Mouse (Mus musculus): ENCODE measurements around the gene Cdrt4. TPM values are rescaled to one million over a fixed set of nuclear protein-coding genes. Genes with fewer than 3 reads are reported as not detected.

Gene Cdrt4
- total and polyA plus RNA-seq, 3 experiments, result not detected

- Histone ChIP-seq H3K4me2 (ENCODE audit: insufficient read depth, low read depth, poor library complexity, severe bottlenecking) (no peak overlapping the region), H3K9me3 (replicated peaks; ENCODE audit: low read length) (no peaks in the 10 kb centered on the region), H3K4me3 (replicated peaks in 1 of 3; ENCODE audit: low read depth in 2 of 3, low read length in 2 of 3, poor library complexity in 1 of 3) (no peak overlapping the region), H3K27ac (ENCODE audit: insufficient read depth, low read depth) (no peak overlapping the region), H3K9ac (ENCODE audit: insufficient read depth, low read depth) (no peak overlapping the region), H3K27me3 (replicated peaks) (no peaks in the 10 kb centered on the region), H3K79me2 (replicated peaks; ENCODE audit: control insufficient read depth, extremely low read depth, insufficient read depth, poor library complexity, severe bottlenecking) (no peaks in the 10 kb centered on the region), H3K4me1 (ENCODE audit: control insufficient read depth in 1 of 2, insufficient read depth in 2 of 2) (peaks cover 0 to 13% of the 10 kb centered on the region in 2 experiments; a peak in 3 of 4 replicates), H3K36me3 (replicated peaks in 1 of 2; ENCODE audit: control insufficient read depth in 1 of 2, insufficient read depth in 1 of 2, low read length in 1 of 2) (no peaks in the 10 kb centered on the region)
- no peak for DNase-seq (ENCODE audit: extremely low read depth)
- TF ChIP-seq MYC (IDR thresholded peaks at IDR 0.05; ENCODE audit: low read depth, low read length), result no peak
- dilution Hi-C loops (cut with MboI; ENCODE audit: extremely low pct_ligation_motif_present, extremely low pct_unique_long_range_greater_than_20kb, low sequenced_read_pairs), result no loop called here
- in situ Hi-C loops (cut with MboI; ENCODE audit: low pct_ligation_motif_present, low pct_unique_long_range_greater_than_20kb, low sequenced_read_pairs), result no loop called here
These were observed 46.2 kb downstream of the Cdrt4 start for GRCm38 (mm10) chr11:62997039-62997717.

- in situ Hi-C loops (cut with MboI; ENCODE audit: low pct_ligation_motif_present, low pct_unique_long_range_greater_than_20kb, low sequenced_read_pairs), result no loop called here
- H3K36me3 ChIP-seq (replicated peaks in 1 of 2; ENCODE audit: control insufficient read depth in 1 of 2, insufficient read depth in 1 of 2, low read length in 1 of 2), result no peaks in the 10 kb centered on the region
- H3K79me2 ChIP-seq (replicated peaks; ENCODE audit: control insufficient read depth, extremely low read depth, insufficient read depth, poor library complexity, severe bottlenecking), result no peaks in the 10 kb centered on the region
- peaks cover 0 to 13% of the 10 kb centered on the region in 2 experiments; a peak in 3 of 4 replicates for H3K4me1 ChIP-seq (ENCODE audit: control insufficient read depth in 1 of 2, insufficient read depth in 2 of 2)
- H3K27ac ChIP-seq (ENCODE audit: insufficient read depth, low read depth), result no peak overlapping the region
- no peaks in the 10 kb centered on the region for H3K27me3 ChIP-seq (replicated peaks)
- no peak overlapping the region for H3K4me3 ChIP-seq (replicated peaks in 1 of 3; ENCODE audit: low read depth in 2 of 3, low read length in 2 of 3, poor library complexity in 1 of 3)
- no peak overlapping the region for H3K9ac ChIP-seq (ENCODE audit: insufficient read depth, low read depth)
- DNase-seq (ENCODE audit: extremely low read depth), result no peak
- no peak for TF ChIP-seq RAD21 (IDR thresholded peaks at IDR 0.05; ENCODE audit: low read depth, low read length)
- no peak overlapping the region for H3K4me2 ChIP-seq (ENCODE audit: insufficient read depth, low read depth, poor library complexity, severe bottlenecking)
- dilution Hi-C loops (cut with MboI; ENCODE audit: extremely low pct_ligation_motif_present, extremely low pct_unique_long_range_greater_than_20kb, low sequenced_read_pairs), result no loop called here
- H3K9me3 ChIP-seq (replicated peaks; ENCODE audit: low read length), result no peaks in the 10 kb centered on the region
These were observed 46.8 kb downstream of the Cdrt4 start for GRCm38 (mm10) chr11:62997718-62998281.

- no peak overlapping the region for H3K4me2 ChIP-seq (ENCODE audit: insufficient read depth, low read depth, poor library complexity, severe bottlenecking)
- no peaks in the 10 kb centered on the region for H3K27me3 ChIP-seq (replicated peaks)
- no peaks in the 10 kb centered on the region for H3K9me3 ChIP-seq (replicated peaks; ENCODE audit: low read length)
- no peak overlapping the region for H3K4me3 ChIP-seq (replicated peaks in 1 of 3; ENCODE audit: low read depth in 2 of 3, low read length in 2 of 3, poor library complexity in 1 of 3)
- no peak for DNase-seq (ENCODE audit: extremely low read depth)
- H3K27ac ChIP-seq (ENCODE audit: insufficient read depth, low read depth), result no peak overlapping the region
- peaks cover 0 to 20% of the 10 kb centered on the region in 2 experiments; a peak in 3 of 4 replicates for H3K4me1 ChIP-seq (ENCODE audit: control insufficient read depth in 1 of 2, insufficient read depth in 2 of 2)
- no peaks in the 10 kb centered on the region for H3K79me2 ChIP-seq (replicated peaks; ENCODE audit: control insufficient read depth, extremely low read depth, insufficient read depth, poor library complexity, severe bottlenecking)
- in situ Hi-C loops (cut with MboI; ENCODE audit: low pct_ligation_motif_present, low pct_unique_long_range_greater_than_20kb, low sequenced_read_pairs) (no loop called here), dilution Hi-C loops (cut with MboI; ENCODE audit: extremely low pct_ligation_motif_present, extremely low pct_unique_long_range_greater_than_20kb, low sequenced_read_pairs) (no loop called here)
- H3K36me3 ChIP-seq (replicated peaks in 1 of 2; ENCODE audit: control insufficient read depth in 1 of 2, insufficient read depth in 1 of 2, low read length in 1 of 2), result no peaks in the 10 kb centered on the region
- H3K9ac ChIP-seq (ENCODE audit: insufficient read depth, low read depth), result no peak overlapping the region
- 0 out of 2 replicates have a peak, but pooled peaks have one; percentile 27 for TF ChIP-seq MAFK (IDR thresholded peaks at IDR 0.05; ENCODE audit: insufficient replicate concordance, low read length)
- no peak for TF ChIP-seq JUND (conservative IDR thresholded peaks at IDR 0.05; ENCODE audit: low read depth, low read length)
These were observed 49.1 kb downstream of the Cdrt4 start for GRCm38 (mm10) chr11:63000126-63000525.

GRCm38 (mm10) chr11:63004617-63005016 is 53.6 kb downstream of the Cdrt4 start:
- Histone ChIP-seq H3K27me3 (replicated peaks) (no peaks in the 10 kb centered on the region), H3K79me2 (replicated peaks; ENCODE audit: control insufficient read depth, extremely low read depth, insufficient read depth, poor library complexity, severe bottlenecking) (no peaks in the 10 kb centered on the region), H3K4me2 (ENCODE audit: insufficient read depth, low read depth, poor library complexity, severe bottlenecking) (no peak overlapping the region), H3K36me3 (replicated peaks in 1 of 2; ENCODE audit: control insufficient read depth in 1 of 2, insufficient read depth in 1 of 2, low read length in 1 of 2) (no peaks in the 10 kb centered on the region), H3K4me1 (ENCODE audit: control insufficient read depth in 1 of 2, insufficient read depth in 2 of 2) (peaks cover 0 to 7% of the 10 kb centered on the region in 2 experiments; a peak in 1 of 4 replicates), H3K4me3 (replicated peaks in 1 of 3; ENCODE audit: low read depth in 2 of 3, low read length in 2 of 3, poor library complexity in 1 of 3) (no peak overlapping the region), H3K9me3 (replicated peaks; ENCODE audit: low read length) (no peaks in the 10 kb centered on the region), H3K27ac (ENCODE audit: insufficient read depth, low read depth) (no peak overlapping the region), H3K9ac (ENCODE audit: insufficient read depth, low read depth) (no peak overlapping the region)
- no peak for TF ChIP-seq ETS1 (conservative IDR thresholded peaks at IDR 0.05; ENCODE audit: low read depth, low read length)
- no peak for TF ChIP-seq UBTF (IDR thresholded peaks at IDR 0.05; ENCODE audit: low read depth, low read length)
- no peak for TF ChIP-seq ZKSCAN1 (IDR thresholded peaks at IDR 0.05; ENCODE audit: borderline replicate concordance, low read depth, low read length)
- TF ChIP-seq NRF1 (IDR thresholded peaks at IDR 0.05; ENCODE audit: low read depth, low read length), result no peak
- TF ChIP-seq GABPA (IDR thresholded peaks at IDR 0.05; ENCODE audit: insufficient replicate concordance, low read depth, low read length), result no peak
- TF ChIP-seq BHLHE40 (IDR thresholded peaks at IDR 0.05; ENCODE audit: low read depth, low read length), result no peak
- no peak for TF ChIP-seq EP300 (IDR thresholded peaks at IDR 0.05; ENCODE audit: low read length)
- TF ChIP-seq E2F4 (IDR thresholded peaks at IDR 0.05; ENCODE audit: insufficient replicate concordance, low read depth, low read length), result no peak
- no peak for TF ChIP-seq TCF12 (IDR thresholded peaks at IDR 0.05; ENCODE audit: low read depth, low read length)
- no peak for TF ChIP-seq MXI1 (IDR thresholded peaks at IDR 0.05; ENCODE audit: low read depth, low read length)
- in situ Hi-C loops (cut with MboI; ENCODE audit: low pct_ligation_motif_present, low pct_unique_long_range_greater_than_20kb, low sequenced_read_pairs), result no loop called here
- dilution Hi-C loops (cut with MboI; ENCODE audit: extremely low pct_ligation_motif_present, extremely low pct_unique_long_range_greater_than_20kb, low sequenced_read_pairs), result no loop called here
- DNase-seq (ENCODE audit: extremely low read depth), result no peak

Measured in CH12.LX (cell line).